Mouse (Mus musculus) small intestine, adult 2 months (tissue): ENCODE measurements around the gene Prkca.

Source experiments
- CTCF ChIP-seq: fragments of 200-500 bp; IDR thresholded peaks from 2 replicates; pipeline ENCODE4 v1.5.1; 2012; ENCODE audit warnings: low read depth, mild to moderate bottlenecking, control low read depth, inconsistent platforms, low read length, moderate library complexity, mixed read lengths; ENCODE audit not compliant: insufficient replicate concordance, insufficient read length; ENCODE audit errors: extremely low read depth
- POLR2A ChIP-seq: fragments of 200-500 bp; IDR thresholded peaks from 2 replicates; pipeline ENCODE4 v1.6.1; 2012; ENCODE audit warnings: low read depth, mild to moderate bottlenecking, control low read depth, inconsistent platforms, low read length, moderate library complexity

- TF ChIP-seq CTCF = no peak
- TF ChIP-seq POLR2A = no peak
These were observed 69.7 kb downstream of the Prkca start for GRCm38 (mm10) chr11:108274046-108274445.
